Mouse (Mus musculus) embryonic fibroblast, embryonic 13.5 days (primary cell): ENCODE data around the gene Sema3c.

Experiments used
- CTCF ChIP-seq: IDR thresholded peaks from 2 replicates; pipeline ENCODE4 v1.5.1; 2011; ENCODE audit warnings: mild to moderate bottlenecking, control low read depth, low read length, moderate library complexity, borderline replicate concordance; ENCODE audit not compliant: insufficient read depth
- POLR2A ChIP-seq: IDR thresholded peaks from 2 replicates; pipeline ENCODE4 v1.6.1; 2011; ENCODE audit warnings: low read depth, mild to moderate bottlenecking, control low read depth, low read length, moderate library complexity

DNA sequence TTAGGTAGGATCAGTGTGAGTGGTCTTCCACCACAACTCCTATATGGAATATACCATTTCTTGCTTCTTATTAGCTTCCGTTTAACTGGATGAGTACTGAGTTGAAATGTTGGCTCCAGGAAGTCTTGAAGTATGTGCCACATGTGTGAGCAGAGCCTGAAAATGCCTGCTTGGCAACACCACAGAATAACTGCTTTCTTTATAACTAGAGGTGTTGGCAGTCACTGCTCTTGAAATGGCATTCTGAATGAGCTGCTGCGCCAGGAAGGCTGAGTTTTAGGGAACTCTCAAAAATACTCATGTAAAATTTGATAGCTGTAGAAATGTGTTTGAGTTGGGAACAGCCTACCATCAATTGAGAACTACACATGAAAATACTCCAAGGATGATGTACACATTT lies 124.8 kb downstream of the Sema3c start:
- TF ChIP-seq CTCF (no peak), POLR2A (no peak)
